Mouse (Mus musculus) adrenal gland, postnatal 10 days (tissue): ENCODE results near the gene Fbxl17. TPM values are rescaled to one million over a fixed set of nuclear protein-coding genes. Genes with fewer than 3 reads are reported as not detected.
A peak's percentile ranks its signal among the peaks of the same experiment; 100 is the strongest.

ENCODE experiments used
- DNase-seq: peaks from one replicate; pipeline ENCODE4 v3.0.0; 2021; ENCODE audit warnings: mixed read lengths
- total RNA-seq, 2 experiments: library from RNA; stranded (reverse); gene quantifications; 2 replicates each; pipeline ENCODE4 v1.2.3; 2021

Fbxl17 gene
- total RNA-seq, 2 experiments from 2014 or later = 25.0 to 32.7 TPM

DNA sequence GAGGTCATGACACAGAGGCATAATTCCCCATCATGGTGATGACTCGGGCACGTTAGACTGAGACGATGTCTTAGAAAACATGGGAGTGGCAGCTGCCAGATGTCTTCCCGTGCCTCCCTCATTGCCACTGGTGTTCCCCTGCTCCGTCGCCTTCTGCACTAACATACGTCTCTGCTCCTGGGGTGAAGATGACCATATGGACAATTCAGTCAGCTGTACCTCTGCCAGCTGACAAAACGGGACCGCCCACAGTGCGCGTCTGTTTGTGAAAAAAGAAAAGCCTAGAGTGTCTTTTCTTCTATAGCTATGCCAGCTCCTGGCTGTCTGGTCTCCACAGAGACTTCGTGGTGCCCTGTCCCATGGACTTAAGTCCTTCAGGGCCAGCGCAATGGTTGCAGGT, 334.0 kb downstream of the Fbxl17 start:
- DNase-seq = no peak

DNA sequence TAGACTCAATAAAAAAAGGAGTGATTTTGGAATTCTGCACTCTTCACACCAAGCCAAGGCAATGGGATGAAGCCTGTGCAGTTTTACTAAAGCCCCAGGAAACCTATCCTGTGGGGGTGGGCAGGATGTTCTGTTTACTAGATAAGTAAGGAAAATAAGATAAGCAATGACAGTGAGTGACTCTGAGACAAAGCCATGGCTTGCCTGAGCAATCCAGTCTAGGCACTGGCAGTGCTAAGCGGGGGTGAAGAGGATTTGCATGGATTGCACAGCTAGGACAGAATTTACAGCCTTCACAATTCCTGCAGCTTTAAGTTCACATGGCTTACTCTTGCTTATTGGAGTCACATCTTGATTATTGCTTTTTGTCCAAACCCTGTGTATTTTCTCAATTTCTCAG, 335.5 kb downstream of the Fbxl17 start:
- DNase-seq = no peak

DNA sequence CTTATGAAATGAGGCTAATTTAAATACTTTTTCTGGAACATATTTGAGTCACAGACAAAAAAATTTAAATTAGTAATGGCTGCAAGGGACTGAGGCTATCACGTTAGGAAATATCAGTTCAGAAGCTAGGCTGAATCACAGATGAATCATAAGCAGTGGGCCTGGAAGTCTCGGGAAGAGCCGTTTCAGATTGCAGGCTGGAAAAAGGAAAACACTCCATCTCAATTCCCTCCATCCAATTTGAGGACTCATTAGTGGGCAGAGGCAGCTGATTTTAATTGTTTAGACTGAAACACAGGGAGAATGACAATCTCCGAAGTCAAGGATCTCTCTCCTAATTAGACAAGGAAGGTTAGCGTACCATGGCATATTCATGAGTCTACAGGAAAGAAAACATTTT, 337.9 kb downstream of the Fbxl17 start:
- DNase-seq = no peak

- DNase-seq = no peak
Measured at GRCm38 (mm10) chr17:63159196-63159595, 340.6 kb downstream of the Fbxl17 start.

DNA sequence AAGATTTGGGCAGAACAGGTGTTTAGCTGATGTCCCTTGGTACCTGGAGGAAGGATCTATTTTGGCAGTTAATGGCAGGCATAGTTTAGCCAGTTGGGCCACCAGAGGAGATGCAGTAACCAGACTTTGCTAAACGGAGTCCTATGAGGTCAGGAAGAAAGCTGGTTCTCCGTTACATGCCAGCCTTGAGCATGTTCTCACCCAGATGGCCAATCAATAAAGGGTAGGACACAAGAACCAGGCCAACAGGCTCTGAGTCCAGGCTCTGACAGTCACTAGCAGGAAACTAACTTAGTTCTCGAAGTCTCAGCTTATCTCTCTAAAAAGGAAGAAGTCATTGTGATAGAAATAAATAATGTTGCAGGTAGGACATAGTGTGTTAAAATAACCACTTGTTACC, 341.4 kb downstream of the Fbxl17 start:
- no peak for DNase-seq

DNA sequence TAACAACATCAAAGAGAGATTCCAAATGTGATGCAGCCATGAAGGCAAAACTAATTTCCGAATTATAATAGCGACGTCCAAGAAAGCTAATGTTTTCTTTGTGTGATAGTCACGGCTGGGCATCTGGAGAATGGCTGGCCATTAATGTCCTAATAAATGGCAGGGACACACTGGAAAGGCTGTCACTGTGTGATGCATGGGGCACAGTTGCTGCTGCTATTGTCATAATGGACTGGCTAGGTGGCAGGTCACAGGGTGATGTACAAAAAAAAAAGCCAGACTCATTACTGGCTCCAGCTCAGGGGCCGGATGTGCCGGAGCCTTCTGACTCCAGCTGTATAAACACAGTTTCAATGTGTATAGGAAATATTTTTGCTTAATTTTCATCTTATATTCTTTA, 341.9 kb downstream of the Fbxl17 start:
- DNase-seq = no peak

DNA sequence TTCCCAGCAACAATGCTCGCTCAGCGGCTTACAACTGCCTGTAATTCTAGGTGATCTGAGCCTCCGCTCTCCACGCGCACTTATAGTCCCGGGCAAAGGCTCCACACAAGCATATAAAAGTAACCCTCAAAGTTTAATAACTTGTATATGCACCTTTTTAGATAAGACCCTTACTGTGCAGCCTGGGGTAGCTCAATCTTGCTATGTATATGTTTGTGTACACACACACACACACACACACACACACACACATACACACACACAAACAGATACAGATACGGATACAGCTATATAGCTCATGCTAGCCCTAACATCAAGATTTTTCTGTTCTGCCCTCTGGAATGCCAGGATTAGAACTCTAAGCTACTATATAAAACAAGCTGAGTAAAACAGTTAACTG, 342.8 kb downstream of the Fbxl17 start:
- no peak for DNase-seq

DNA sequence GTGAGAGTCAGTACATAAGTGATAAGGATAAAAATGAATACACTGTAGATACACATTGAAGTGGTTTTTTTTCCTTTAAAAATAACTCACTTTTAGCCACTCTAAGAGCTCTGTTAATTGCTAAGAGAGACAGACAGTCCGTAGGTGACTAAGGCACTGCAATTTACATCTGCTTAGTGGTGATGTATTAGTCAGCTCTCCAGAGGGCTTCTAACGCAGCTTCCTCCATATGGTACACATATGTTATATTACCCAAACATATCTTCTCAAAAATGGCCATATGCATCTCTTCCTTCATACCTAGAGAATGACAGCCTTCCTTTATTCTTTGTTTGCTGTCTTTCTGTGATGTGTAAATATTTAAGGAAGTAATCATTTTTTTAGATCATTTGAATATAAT, 353.3 kb downstream of the Fbxl17 start:
- no peak for DNase-seq

DNA sequence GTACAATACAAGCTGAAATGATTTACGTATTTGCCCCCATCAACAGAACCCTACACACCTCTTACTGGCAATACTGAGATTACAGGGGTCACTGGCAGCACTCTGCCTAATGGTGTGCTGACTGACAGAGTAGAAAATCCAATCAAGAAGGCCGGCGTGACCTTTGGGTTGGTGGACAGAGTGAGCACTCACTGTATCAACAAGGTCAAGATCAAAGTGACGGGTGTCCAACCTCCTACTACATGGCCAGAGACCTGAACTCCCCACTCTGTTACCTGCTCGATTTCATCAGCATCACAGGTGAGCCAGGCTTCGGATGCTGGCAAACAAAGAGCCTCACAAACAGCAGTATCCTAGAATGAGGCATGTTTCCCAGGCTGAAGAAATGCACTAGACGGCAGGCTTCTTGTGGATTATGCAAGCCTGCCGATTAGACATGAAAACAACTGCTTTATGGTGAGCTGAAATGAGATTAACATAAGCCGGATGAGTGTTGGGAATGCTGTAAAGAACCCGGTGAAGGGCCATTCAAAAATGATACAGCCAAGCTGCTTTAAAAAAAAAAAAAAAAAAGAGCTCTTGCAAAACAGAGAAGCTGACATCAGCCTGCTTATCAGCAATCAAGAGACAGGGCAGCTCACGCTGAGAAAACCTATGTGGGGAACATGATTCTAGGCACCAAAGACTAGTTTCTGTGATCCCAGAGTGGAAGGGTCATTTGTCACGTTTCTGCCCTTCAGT, 353.9 kb downstream of the Fbxl17 start:
- DNase-seq = no peak

GRCm38 (mm10) chr17:63145311-63145741, 354.5 kb downstream of the Fbxl17 start:
- DNase-seq = no peak

- no peak for DNase-seq
Measured at GRCm38 (mm10) chr17:63143825-63144224, 356.0 kb downstream of the Fbxl17 start.

DNA sequence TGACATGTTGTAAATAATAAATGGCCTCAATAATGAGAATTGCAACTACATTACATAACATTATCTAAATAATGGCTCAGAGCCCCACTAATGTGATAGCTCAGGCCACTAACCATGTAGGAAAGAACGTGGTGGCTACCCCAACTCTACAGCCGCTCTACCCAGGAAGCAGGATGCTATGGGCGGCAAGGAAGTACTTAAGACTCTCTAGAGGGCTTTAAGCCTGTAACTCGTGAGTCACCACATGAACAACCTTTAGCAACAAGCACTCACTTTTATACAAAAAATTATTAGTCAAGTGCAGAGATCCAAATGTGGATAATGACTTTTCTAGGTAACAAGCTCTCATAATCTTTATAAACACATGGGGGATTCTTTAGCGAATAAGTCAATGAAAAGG, 365.0 kb downstream of the Fbxl17 start:
- DNase-seq = no peak

DNA sequence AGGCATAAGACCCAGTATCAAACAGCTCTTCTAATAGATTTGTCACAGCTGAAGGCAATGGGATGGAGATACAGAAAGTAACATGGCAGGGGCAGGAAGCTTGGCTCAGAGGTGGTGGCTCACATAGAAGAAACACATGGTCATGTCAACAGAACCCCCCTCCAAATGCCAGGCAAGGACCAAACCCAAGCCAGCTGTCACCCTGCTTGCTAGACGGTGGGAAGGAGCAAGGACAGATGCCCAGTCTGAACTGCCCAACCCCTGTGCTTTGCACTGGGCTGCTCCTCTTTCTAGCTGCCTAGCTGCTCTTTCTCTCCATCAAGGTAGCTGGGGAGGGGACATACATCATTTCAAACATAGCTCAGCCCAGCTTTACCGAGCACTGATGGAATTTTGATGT, 377.4 kb downstream of the Fbxl17 start:
- no peak for DNase-seq

- DNase-seq = peak; percentile 17
Measured at GRCm38 (mm10) chr17:63119701-63120100, 380.1 kb downstream of the Fbxl17 start.

DNA sequence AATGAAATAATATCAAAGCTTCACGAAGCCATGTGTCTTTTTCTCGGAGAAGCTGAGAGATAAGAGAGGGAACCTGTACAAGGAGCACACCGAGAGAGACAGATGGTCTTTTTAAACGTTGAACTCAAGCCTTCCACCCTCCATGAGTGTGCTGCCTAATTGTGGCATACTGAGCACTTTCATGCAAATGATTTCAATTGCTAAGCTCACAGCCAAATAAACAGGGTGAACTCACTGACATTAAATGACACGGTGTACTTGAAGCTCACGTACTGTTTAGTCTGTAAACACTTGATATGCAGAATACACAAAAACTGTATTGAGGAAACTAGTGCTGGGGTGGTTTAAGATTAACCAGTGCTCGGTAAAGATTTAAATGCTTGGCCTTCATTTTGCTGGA, 380.7 kb downstream of the Fbxl17 start:
- no peak for DNase-seq

- DNase-seq = no peak
Measured at GRCm38 (mm10) chr17:63117130-63117529, 382.7 kb downstream of the Fbxl17 start.

DNA sequence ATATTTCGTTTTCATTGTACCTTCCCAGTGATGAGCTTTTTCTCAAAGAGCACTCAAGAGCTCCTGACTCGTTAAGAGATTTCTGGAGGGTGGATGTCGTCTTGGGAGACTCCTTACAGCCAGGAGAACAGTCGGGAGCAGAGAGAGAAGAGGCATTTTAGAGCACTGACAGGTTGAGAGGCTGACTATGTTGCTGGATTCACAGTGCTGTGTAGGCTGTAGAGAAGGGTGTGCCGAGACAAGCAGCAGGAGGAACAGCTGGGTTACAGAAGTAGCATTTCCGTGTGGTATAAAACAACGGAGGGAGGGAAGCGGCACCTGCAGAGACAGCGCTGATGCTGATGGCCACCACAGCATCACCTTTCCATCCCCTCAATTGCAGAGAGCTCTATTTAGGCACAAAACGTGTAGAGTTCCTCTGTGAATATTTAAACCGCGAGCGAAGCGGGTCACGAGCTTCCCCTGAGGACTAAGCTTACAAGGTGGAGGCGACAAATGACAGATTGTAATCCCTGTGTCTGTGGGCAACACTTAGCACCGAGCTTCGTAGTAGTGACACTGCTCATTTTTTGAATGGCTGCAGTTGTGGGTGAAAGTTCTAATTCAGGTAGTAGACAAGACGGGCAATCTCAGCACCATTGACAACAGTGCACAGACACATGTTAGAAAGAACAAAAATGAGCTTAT, 385.3 kb downstream of the Fbxl17 start:
- DNase-seq = no peak

DNA sequence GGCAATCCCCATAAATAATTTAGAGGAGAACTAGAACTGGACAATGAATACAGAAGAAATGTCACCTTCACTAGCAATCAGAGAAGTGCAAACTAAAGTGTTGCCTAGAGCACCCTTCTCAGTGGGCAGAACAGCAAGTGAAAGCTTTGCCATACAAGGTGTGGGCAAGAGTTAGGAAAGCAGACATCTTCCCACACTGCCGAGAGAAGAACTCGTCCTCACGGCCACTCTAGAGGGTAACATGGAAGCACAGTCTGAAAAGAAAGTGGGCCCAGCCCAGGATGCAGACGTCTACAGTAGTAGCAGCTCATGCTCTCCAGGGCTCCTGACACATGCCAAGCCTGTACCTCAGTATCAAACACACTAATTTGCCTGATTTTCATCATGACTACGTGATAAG, 387.0 kb downstream of the Fbxl17 start:
- no peak for DNase-seq

DNA sequence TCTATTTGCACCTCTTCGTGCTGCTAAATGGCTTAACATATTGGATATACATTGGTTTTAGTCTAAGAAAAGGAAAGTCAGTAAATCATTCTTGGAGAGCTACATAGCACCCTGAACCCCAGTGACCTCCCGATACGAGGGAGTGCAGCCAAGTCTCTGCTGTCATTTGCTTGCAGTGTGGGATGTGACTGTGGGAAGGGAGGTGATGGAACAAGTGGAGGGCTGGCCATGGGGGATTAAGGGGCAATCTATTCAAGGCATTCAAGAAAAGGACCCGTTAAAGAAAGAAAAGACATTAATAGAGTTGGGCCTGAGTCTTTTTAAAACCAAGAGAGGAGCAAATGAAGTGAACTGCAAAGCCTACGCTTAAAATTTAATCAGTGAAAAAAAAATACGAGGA, 388.8 kb downstream of the Fbxl17 start:
- peak; percentile 36 for DNase-seq

DNA sequence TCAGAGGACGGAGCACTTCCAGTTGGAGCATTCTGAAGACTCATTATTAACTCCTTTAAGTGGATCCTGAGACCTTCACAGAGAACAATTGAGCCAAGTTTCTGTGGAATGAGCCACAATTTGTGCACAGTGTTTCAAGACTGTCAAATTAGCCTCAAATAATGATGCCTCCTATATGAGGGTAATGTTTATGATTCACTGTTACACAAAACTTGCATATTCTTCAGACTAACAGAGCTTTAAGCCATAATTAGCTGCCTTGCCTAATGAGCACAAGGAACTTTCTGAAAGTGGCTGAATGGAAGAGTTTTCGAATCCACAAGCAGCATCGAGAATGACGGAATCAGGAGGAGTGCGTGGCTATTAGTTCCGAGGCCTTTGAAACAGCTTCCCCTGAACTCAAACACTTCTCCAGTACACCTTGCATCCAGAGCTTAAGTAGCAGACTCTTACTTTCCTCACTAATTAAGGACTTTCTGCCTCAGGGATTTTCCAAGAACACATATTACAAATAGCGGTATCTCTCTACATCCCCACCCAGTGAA, 389.5 kb downstream of the Fbxl17 start:
- no peak for DNase-seq

GRCm38 (mm10) chr17:63108035-63108434, 391.8 kb downstream of the Fbxl17 start:
- DNase-seq = no peak

DNA sequence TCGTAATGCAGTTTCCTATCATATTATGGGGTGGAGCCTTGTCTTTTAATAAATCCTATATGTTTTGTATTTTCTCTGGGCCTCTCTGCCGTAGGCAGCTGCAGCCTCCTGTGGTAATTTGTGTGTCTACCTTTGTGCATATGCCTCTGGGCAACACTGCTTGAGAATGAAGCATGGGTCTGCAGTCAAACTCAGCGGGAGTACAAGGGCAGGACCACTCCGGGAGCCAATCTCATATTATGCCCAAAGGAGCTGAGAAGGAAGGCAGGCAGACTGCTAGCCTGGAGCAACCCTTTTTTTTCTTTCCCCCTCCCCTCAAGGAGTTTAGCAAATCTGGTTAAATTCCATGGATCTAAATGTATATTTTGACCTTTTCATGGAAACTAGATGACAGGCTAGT, 392.3 kb downstream of the Fbxl17 start:
- DNase-seq = no peak

GRCm38 (mm10) chr17:63095553-63095952, 404.3 kb downstream of the Fbxl17 start:
- no peak for DNase-seq

GRCm38 (mm10) chr17:63095017-63095416, 404.8 kb downstream of the Fbxl17 start:
- no peak for DNase-seq
